Mouse (Mus musculus) liver, embryonic 14.5 days (tissue): Measurements from ENCODE around the gene Slk.

Experiments
- CTCF ChIP-seq: IDR thresholded peaks from 2 replicates; pipeline ENCODE4 v1.5.1; 2016; ENCODE audit warnings: antibody characterized with exemption, low read depth, control low read depth
- EP300 ChIP-seq: IDR thresholded peaks from 2 replicates; pipeline ENCODE4 v1.6.1; 2016; ENCODE audit warnings: antibody characterized with exemption, low read depth

- TF ChIP-seq CTCF = no peak
- no peak for TF ChIP-seq EP300
These were observed 775 bp upstream of the Slk start for GRCm38 (mm10) chr19:47578581-47579224.
